Mouse (Mus musculus) liver, postnatal 0 days (tissue): ENCODE measurements around the gene Tubb2b.

Experiments used
- CTCF ChIP-seq: sonication (generic); IDR thresholded peaks from 2 replicates; pipeline ENCODE4 v1.5.1; 2016; ENCODE audit warnings: antibody characterized with exemption, low read depth
- EP300 ChIP-seq: IDR thresholded peaks from 2 replicates; pipeline ENCODE4 v1.6.1; 2016; ENCODE audit warnings: antibody characterized with exemption, low read depth, mild to moderate bottlenecking

- no peak for TF ChIP-seq EP300
- no peak for TF ChIP-seq CTCF
These were observed 51.6 kb downstream of the Tubb2b start for GRCm38 (mm10) chr13:34078500-34079280.
